Mouse (Mus musculus) C3H10T1/2 (cell line): ENCODE data around the gene Srek1ip1. TPM values are rescaled to one million over a fixed set of nuclear protein-coding genes. Genes with fewer than 3 reads are reported as not detected.

Experiments
- polyA plus RNA-seq, 2 experiments: library from polyadenylated mRNA; unstranded; fragments of >200 nt; fragmentation: generic; extraction: Trizol; gene quantifications; one replicate each; pipeline ENCODE4 v1.2.1; 2012; ENCODE audit warnings: missing spikeins in 2 of 2

Srek1ip1 gene
- 10 to 100 TPM in 1 of 2 experiments, 1 to 10 TPM in 1; 2.9 to 13.2 TPM for polyA plus RNA-seq

GRCm38 (mm10) chr13:104792184-104792583 is at the start of gene Srek1ip1:
Gene Srek1ip1 (plus strand): TSS chr13:104792484.

GRCm38 (mm10) chr13:104816635-104817571 is 24.6 kb downstream of the Srek1ip1 start, which contains the start of gene Cwc27:
Gene Cwc27 (minus strand): TSS chr13:104817142.

GRCm38 (mm10) chr13:104863127-104863979 is 71.1 kb downstream of the Srek1ip1 start, which contains the start of gene Shisal2b:
Gene Shisal2b (minus strand): TSS chr13:104863893.

Other genes starting within 250 kb of the Srek1ip1 start
- 1 to 10 TPM in 1 of 2 experiments, under 1 TPM in 1; 0.83 to 4.6 TPM for gene Cwc27, start 24.7 kb downstream of the Srek1ip1 start, polyA plus RNA-seq
- gene Shisal2b, start 71.4 kb downstream of the Srek1ip1 start, polyA plus RNA-seq, result not detected